Mouse (Mus musculus): Measurements from ENCODE around the gene Zbtb22. TPM values are rescaled to one million over a fixed set of nuclear protein-coding genes. Genes with fewer than 3 reads are reported as not detected.

Zbtb22 gene
- polyA plus RNA-seq (2012; rRNA removed; ENCODE audit: low replicate concordance): 72.4 and 116 TPM in 2 replicates

DNA sequence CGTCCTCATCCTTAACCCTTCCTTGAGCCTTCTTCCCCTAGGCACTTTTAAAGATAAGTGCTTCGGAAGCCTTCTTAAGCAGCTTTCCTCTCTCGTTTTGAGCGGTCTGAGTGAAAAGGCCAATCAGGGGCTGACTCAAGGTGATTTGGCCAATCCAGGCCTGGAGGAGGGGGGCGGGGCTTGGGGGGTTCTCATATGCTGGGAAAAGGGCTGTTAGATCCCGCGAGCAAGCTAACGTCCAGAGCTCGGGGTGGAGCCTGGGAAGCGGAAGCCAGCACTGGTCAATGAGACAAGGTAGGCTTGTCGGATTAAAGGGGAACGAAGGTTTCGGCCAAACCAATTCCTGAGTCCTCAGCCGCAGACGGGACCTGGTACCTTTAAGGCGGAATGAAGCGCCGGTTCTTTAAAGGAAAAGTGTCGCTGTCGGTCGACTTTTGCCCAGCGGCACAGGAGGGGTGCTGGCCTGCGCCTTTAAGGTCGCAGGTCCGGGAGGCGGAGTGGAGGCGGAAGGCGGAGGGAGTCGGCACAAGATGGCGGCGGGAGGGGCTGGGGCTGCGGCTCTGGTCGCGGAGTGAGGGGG, at the start of gene Zbtb22, which contains the start of gene Tapbp:
Gene Zbtb22 (plus strand): TSS at position 234 of the 580 bp plus-strand sequence.
Gene Tapbp (plus strand): TSS at position 229 of the 580 bp plus-strand sequence.

DNA sequence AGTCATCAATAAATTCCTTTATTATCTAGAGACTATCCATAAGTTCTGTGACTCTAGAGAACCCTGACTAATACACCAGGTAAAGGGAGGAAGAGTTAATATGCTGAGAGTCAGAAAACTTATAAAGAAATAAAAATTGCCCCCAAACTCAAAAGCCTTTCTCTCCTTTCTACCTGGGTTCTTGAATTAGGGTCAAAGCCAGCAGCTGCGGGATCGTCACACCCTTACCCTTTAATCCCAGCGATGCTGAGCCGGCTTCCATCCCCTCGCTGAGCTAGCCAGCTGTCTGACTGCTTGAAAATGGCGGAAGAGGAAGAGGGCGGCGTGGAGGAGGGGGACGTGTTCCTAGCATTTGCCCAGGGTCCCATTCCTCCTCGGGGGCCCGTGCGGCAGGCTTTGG, 42.2 kb upstream of the Zbtb22 start, which contains the start of gene Gm7029:
Gene Gm7029 (plus strand): TSS at position 301 of the 400 bp plus-strand sequence.

DNA sequence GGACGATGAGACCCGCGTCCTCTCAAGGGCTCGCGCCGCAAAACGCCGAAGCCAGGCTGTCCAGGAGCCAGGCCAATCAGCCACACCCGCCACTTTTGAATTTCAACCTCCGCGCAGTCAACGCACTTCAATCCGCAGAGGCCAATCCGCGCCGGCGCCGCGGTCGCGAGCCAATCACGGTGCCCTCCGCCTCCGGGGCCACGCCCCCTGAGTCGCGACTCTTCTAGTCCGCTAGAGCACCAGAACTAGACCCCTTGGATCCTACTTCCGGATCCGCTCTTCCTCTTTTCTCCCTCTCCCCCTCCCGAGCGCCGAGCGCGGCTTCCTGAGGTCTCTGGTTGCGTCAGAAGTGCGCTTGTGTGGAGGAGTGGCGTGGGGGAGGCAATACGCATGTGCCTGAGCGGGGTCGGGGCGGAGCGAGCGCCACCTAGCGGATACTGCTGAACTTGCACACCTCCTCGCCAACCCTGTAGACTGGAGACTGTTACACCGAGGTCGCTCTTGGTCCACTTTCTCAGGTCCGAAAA, 25.1 kb upstream of the Zbtb22 start, which contains the start of gene Kifc1:
Gene Kifc1 (minus strand): TSS at position 129 of the 527 bp plus-strand sequence.

DNA sequence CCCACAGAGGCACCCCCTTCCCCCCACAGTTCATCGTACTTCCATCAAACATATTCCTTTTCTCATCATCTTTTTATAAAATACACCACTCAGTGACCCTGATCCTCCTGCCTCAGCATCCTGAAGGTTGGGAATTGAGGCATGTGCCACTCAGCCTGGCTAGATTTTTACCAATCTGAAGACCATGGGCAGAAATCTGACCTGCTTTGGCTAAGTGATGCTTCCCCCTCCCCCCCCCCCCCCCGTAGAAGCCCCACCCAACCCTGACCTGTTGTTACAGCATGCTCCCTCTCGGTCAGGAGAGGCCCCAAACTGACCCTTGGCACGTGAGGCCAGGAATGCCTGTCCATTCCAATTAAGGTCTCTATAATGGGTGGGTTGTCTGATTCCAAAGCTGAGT, 10.9 kb upstream of the Zbtb22 start, which contains the start of gene Platr17:
Gene Platr17 (plus strand): TSS at position 301 of the 400 bp plus-strand sequence.

DNA sequence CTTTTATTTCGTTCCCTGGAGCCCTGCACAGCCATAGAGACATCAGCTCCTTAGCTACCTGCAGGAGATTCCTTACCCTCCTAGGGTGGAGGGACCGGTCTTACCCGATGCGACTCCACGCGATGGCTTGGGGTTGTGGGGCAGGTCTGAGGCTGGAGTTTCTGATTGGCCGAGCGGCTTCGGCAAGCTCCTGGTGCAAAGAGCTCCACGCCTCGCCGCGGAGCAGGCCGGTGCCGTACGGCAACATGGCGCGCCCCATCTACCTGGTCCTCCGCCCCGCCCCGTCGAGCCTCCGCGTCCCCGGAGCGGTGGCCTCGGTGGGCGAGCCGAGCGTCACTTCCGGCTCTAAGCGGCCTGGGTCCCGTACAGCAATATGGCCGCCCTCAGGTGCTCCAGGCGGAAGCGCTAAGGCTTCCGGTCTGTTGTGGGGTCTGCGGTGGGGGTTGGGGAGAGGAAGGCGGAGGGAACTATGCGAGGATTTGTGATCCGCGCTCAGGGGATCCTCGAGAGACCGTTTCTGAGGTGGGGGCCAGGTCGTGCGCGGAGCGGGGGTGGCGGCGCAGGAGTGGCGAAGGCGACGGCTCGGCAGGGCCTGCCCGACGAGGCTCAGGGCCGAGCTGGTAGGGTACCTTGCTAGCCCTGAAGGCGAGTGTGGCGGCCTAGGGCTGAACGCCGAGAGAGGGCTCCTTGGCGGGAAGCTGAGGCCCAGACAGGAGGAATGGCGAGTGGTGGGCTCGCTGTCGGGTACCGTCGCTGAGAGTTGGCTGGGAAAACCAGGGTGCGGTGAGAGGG, 6.4 kb upstream of the Zbtb22 start, which contains the start of gene Daxx:
Gene Daxx (plus strand): TSS at position 338 of the 792 bp plus-strand sequence.

DNA sequence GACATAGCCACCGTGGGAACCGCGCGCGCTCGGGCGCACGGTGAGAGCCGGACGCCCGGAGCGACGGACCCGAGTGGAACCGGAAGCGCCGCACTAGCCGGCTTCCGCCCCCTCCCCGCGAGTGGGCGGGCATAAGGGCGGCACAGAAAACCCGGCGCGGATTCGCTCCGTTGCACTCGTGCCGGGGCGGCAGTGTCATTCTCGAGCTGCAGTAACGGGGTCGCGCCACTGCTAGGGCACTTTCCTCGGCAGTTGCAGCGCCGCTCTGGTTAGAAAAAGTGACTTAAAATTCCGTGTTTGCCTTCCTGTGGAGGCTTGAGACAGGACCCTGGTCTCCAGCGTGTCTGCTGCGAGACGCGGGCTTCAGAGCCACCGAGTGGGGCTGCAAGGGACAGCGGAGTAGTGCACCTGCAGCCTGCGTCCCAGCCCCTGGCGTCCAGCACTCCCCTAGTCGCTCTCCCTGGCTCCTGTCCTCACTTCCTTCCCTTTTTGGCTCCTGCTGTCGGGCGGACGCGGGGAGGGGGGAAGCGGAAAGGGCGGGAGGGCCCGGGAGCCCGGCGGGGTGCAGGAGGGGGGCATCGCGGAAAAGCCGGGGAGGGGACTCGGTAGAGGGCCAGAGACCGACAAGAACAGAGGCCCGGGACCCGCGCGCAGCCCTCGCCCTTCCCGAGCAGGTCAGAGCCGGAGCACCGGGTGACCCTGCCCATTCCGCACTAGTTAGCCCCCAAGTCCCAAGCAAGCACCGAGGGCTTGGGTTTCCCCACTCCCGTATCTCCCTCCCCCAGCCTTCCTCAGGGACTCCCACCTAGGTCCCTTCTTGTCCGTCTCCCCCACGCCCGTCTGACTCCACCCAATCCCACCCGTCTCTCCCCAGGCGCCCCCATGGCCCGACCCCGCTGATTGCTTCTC, 13.9 kb downstream of the Zbtb22 start, which contains the start of gene Rgl2:
Gene Rgl2 (plus strand): TSS at position 173 of the 909 bp plus-strand sequence.

DNA sequence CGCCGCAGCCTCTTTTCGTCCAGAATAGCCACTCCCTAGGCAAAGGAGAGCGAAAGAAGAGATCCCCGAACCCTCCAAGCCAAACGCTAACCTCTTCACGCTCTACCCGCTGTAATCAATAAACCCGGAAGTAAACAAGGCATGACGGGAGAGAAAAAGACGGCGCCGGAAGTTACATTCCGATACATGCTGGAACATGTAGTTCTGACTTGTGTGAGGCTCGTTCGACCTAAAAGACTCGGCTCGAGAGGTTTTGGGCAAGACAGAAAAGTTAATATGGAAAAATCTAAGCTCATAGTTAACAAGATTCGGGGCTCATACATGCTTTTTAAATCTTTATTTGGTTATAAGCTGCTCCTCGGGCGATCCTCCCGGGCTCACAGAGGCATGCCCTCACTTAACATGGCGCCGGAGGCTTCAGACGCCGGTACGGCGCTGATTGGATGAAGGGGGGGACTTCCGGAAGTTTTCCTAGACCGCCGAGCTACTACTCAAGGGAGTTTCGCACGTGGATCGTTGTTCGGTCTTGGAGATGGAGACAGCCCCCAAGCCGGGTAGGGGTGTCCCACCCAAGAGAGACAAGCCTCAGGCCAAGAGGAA, 24.6 kb downstream of the Zbtb22 start, which contains the start of the genes Pfdn6 and Wdr46:
Gene Pfdn6 (minus strand): TSS at position 138 of the 600 bp plus-strand sequence.
Gene Wdr46 (plus strand): TSS at position 455 of the 600 bp plus-strand sequence.

DNA sequence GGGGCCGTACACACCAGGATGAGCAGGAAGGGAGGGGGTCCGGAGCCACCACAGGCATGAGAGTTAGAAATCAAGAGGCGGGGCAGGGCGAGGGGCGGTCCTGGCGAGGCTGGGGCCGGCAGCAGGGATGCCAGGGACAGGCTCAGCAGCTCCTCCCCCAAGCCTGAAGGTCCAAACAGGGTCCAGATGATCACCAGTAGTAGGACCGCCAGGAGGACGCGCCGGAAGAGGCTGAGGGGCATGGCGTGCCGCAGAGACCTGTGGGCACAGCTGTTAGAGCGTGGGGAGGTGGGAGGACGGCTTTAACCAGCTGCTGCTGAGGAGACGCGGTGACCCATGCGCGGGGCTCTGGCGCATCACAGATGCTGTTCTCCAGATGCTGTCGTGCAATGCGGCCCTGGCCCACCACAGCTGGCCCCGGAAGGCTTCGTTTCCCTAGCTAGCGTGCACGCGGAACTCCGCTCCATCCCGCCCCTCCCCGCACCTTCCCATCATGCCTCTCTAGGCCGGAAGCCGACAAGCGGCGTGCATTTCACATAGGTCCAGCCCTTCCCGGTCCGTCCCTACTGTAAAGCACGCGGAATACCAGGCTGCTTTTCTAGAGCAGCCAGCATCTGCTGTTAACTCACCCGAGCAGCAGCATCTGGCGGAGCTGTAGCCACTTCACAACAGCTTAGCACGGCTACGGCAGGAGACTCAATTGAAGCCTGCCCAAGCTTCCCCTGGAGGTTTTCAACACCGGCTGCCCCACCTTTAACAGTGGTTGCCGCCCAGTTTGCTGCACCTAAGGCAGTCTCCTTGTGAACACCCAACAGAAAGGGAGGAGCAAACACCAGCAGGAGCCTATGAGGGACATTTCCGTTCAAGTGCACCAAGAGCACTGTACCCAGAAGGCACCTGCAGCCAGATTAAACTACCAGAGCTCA, 35.6 kb downstream of the Zbtb22 start, which contains the start of gene B3galt4:
Gene B3galt4 (minus strand): TSS at position 468 of the 926 bp plus-strand sequence.

DNA sequence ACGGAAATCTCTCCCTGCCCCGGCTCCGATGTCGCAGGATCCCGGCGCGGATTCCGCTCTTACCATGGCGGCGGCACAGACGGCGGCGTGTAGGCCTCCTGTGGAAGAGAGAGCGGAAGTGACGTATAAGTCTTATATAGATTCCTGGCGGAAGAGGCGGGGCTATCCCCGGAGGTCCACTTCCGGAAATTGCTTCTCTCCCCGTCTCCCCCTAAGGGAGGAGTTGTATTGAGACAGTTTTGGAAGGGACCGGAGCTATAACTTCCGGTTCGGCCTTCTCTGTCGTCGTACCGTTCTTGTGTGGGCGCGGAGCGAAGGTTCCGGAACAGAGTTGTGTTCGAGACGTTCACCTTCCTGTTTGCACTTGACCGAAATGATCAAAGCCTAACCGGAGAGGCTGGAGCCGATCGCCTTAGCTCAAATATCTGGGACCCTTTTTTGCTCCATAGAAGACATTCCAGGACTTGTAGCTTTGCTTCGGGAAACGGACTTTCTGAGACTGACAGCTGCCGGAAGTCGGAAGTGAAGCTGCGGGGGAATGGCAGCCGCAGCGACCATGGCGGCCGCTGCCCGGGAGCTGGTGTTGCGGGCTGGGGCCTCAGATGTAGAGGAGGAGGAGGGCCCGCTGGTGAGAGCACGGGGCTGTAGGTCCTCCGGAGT, 40.0 kb downstream of the Zbtb22 start, which contains the start of the genes Vps52 and Rps18:
Gene Vps52 (plus strand): TSS at position 258 of the 660 bp plus-strand sequence.
Gene Rps18 (minus strand): TSS at position 447 of the 660 bp plus-strand sequence.

Other genes starting within 250 kb of the Zbtb22 start
- 66.1 and 93.3 TPM in 2 replicates for gene Hnrnpm, start 229.0 kb upstream of the Zbtb22 start, polyA plus RNA-seq (2012; rRNA removed; ENCODE audit: low replicate concordance)
- gene March2, start 197.2 kb upstream of the Zbtb22 start, polyA plus RNA-seq (2012; rRNA removed; ENCODE audit: low replicate concordance): 123 and 128 TPM in 2 replicates
- 393 and 399 TPM in 2 replicates for gene Rab11b, start 155.4 kb upstream of the Zbtb22 start, polyA plus RNA-seq (2012; rRNA removed; ENCODE audit: low replicate concordance)
- 140 and 183 TPM in 2 replicates for gene Angptl4, start 134.1 kb upstream of the Zbtb22 start, polyA plus RNA-seq (2012; rRNA removed; ENCODE audit: low replicate concordance)
- gene Kank3, start 105.4 kb upstream of the Zbtb22 start, polyA plus RNA-seq (2012; rRNA removed; ENCODE audit: low replicate concordance): 123 and 162 TPM in 2 replicates
- 609 and 610 TPM in 2 replicates for gene Rps28, start 91.3 kb upstream of the Zbtb22 start, polyA plus RNA-seq (2012; rRNA removed; ENCODE audit: low replicate concordance)
- gene Ndufa7, start 91.3 kb upstream of the Zbtb22 start, polyA plus RNA-seq (2012; rRNA removed; ENCODE audit: low replicate concordance): 532 and 579 TPM in 2 replicates
- gene Cd320, start 72.8 kb upstream of the Zbtb22 start, polyA plus RNA-seq (2012; rRNA removed; ENCODE audit: low replicate concordance): 97.5 and 125 TPM in 2 replicates
- not detected in 2 replicates for gene Gm7029, start 42.1 kb upstream of the Zbtb22 start, polyA plus RNA-seq (2012; rRNA removed; ENCODE audit: low replicate concordance)
- gene Kifc1, start 25.2 kb upstream of the Zbtb22 start, polyA plus RNA-seq (2012; rRNA removed; ENCODE audit: low replicate concordance): 2.1 and 4.2 TPM in 2 replicates
- 0.93 and 1.6 TPM in 2 replicates for gene Platr17, start 10.8 kb upstream of the Zbtb22 start, polyA plus RNA-seq (2012; rRNA removed; ENCODE audit: low replicate concordance)
- gene Daxx, start 6.5 kb upstream of the Zbtb22 start, polyA plus RNA-seq (2012; rRNA removed; ENCODE audit: low replicate concordance): 64.8 and 67.0 TPM in 2 replicates
- gene Tapbp, start within 50 bp of the Zbtb22 start, polyA plus RNA-seq (2012; rRNA removed; ENCODE audit: low replicate concordance): 238 and 378 TPM in 2 replicates
- gene Rgl2, start 13.6 kb downstream of the Zbtb22 start, polyA plus RNA-seq (2012; rRNA removed; ENCODE audit: low replicate concordance): 255 and 438 TPM in 2 replicates
- 12.4 and 16.1 TPM in 2 replicates for gene Pfdn6, start 24.4 kb downstream of the Zbtb22 start, polyA plus RNA-seq (2012; rRNA removed; ENCODE audit: low replicate concordance)
- 18.2 and 23.7 TPM in 2 replicates for gene Wdr46, start 24.8 kb downstream of the Zbtb22 start, polyA plus RNA-seq (2012; rRNA removed; ENCODE audit: low replicate concordance)
- gene B3galt4, start 35.6 kb downstream of the Zbtb22 start, polyA plus RNA-seq (2012; rRNA removed; ENCODE audit: low replicate concordance): 9.8 and 25.7 TPM in 2 replicates
- 68.7 and 74.9 TPM in 2 replicates for gene Vps52, start 39.9 kb downstream of the Zbtb22 start, polyA plus RNA-seq (2012; rRNA removed; ENCODE audit: low replicate concordance)
- 283 and 376 TPM in 2 replicates for gene Rps18, start 40.1 kb downstream of the Zbtb22 start, polyA plus RNA-seq (2012; rRNA removed; ENCODE audit: low replicate concordance)
- 6,978 and 9,315 TPM in 2 replicates for gene H2-K1, start 84.4 kb downstream of the Zbtb22 start, polyA plus RNA-seq (2012; rRNA removed; ENCODE audit: low replicate concordance)
- gene Ring1, start 108.8 kb downstream of the Zbtb22 start, polyA plus RNA-seq (2012; rRNA removed; ENCODE audit: low replicate concordance): 29.1 and 42.5 TPM in 2 replicates
- gene H2-Ke6, start 112.2 kb downstream of the Zbtb22 start, polyA plus RNA-seq (2012; rRNA removed; ENCODE audit: low replicate concordance): 89.2 and 219 TPM in 2 replicates
- gene Slc39a7, start 115.8 kb downstream of the Zbtb22 start, polyA plus RNA-seq (2012; rRNA removed; ENCODE audit: low replicate concordance): 148 and 187 TPM in 2 replicates
- 62.9 and 110 TPM in 2 replicates for gene Rxrb, start 115.9 kb downstream of the Zbtb22 start, polyA plus RNA-seq (2012; rRNA removed; ENCODE audit: low replicate concordance)
- gene Col11a2, start 123.5 kb downstream of the Zbtb22 start, polyA plus RNA-seq (2012; rRNA removed; ENCODE audit: low replicate concordance): 1.8 and 4.3 TPM in 2 replicates
- 59.6 and 112 TPM in 2 replicates for gene H2-Oa, start 176.4 kb downstream of the Zbtb22 start, polyA plus RNA-seq (2012; rRNA removed; ENCODE audit: low replicate concordance)
- gene H2-DMa, start 203.6 kb downstream of the Zbtb22 start, polyA plus RNA-seq (2012; rRNA removed; ENCODE audit: low replicate concordance): 180 and 191 TPM in 2 replicates
- 112 and 199 TPM in 2 replicates for gene Brd2, start 206.7 kb downstream of the Zbtb22 start, polyA plus RNA-seq (2012; rRNA removed; ENCODE audit: low replicate concordance)
- gene H2-DMb2, start 227.4 kb downstream of the Zbtb22 start, polyA plus RNA-seq (2012; rRNA removed; ENCODE audit: low replicate concordance): 125 and 219 TPM in 2 replicates
- gene H2-DMb1, start 237.2 kb downstream of the Zbtb22 start, polyA plus RNA-seq (2012; rRNA removed; ENCODE audit: low replicate concordance): 243 and 276 TPM in 2 replicates

Measured in mammary gland, adult 2 months (tissue).